Mouse (Mus musculus) skeletal muscle tissue, postnatal 0 days (tissue): ENCODE results near the gene Galnt13. TPM values are rescaled to one million over a fixed set of nuclear protein-coding genes. Genes with fewer than 3 reads are reported as not detected.

Experiments used
- polyA plus RNA-seq: library from polyadenylated mRNA; unstranded; fragments of >200 nt; fragmentation: Nextera tagmentation; extraction: Ambion mirVana; gene quantifications from 2 replicates; pipeline ENCODE4 v1.2.1, GENCODE M21; 2015

Galnt13 gene
- polyA plus RNA-seq, result 0.56 and 1.4 TPM in 2 replicates

DNA sequence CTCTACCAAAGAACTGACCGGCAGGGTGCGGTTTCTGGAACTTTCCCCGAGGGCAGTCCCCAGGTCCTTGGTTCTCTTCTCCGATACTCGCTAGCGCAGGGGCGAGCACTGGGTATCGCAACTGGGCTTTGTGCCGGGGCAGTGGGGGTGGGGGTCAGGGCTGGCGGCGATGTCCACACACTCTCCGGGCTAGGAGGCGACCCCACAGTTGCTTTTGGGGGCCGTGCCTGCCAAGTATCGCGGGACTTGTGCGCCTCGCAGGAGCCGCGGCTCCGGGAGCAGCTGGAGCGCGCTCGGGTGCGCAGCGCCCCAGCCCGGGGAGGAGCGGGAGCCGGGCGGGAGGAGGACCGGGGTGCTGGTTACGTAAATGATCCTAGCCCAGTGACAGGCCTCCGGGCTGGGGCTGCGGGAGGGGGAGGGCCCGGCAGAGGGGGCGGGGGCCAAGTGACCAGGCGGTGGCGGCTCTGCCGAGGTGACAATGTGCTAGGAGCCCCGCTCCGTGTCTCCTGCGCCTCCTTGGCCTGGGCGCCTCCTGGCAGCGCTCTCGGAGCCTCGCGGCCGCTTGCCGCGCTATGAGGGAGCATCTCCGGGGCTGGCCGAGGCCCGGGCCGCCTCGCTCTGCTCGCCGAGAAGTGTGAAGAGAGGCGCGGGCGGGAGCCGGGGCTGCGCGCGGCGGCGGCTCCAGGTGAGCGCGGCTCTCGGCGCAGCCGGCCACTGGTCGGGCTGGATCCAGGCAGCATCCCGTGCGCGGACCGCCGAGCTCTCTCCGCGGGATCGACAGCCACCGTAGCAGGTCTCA lies at the start of gene Galnt13:
Galnt13 (plus strand) TSS at position 381 of the 799 bp plus-strand sequence.

